Mouse (Mus musculus) brain, embryonic 14.5 days (tissue): ENCODE measurements around the gene Shank1.

Experiments
- CTCF ChIP-seq: fragments of 200-500 bp; IDR thresholded peaks from 2 replicates; pipeline ENCODE4 v1.5.1; 2012; ENCODE audit warnings: inconsistent platforms, mild to moderate bottlenecking, moderate library complexity, borderline replicate concordance; ENCODE audit not compliant: insufficient read depth, insufficient read length; ENCODE audit errors: extremely low read depth
- POLR2A ChIP-seq: fragments of 200-500 bp; IDR thresholded peaks from 2 replicates; pipeline ENCODE4 v1.6.1; 2012; ENCODE audit warnings: mild to moderate bottlenecking, inconsistent platforms, borderline replicate concordance; ENCODE audit not compliant: poor library complexity, insufficient read depth, insufficient read length, severe bottlenecking; ENCODE audit errors: extremely low read depth

DNA sequence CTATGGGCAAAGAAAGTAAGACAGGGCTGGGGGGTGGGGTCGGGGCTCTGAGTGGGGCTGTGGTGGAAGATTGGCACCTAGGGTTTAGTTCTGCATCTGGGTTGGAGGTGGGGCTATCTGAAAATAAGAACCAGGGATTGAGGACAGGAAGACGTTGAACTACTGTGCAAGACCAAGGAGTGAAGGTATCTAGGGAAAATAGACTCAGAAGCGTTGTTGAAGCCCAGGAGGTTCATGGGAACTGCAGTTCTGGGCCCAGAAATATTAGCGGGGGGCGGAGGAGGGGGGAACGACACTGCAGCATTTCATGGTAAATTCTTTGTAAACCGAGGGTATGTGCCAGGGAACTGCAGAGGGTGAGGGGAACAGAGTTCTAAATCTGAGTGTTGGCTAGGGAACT, 63.4 kb downstream of the Shank1 start:
- TF ChIP-seq CTCF (no peak), POLR2A (no peak)
